Mouse (Mus musculus): Measurements from ENCODE around the gene Diras2.
A peak's percentile ranks its signal among the peaks of the same experiment; 100 is the strongest.

Diras2 gene

DNA sequence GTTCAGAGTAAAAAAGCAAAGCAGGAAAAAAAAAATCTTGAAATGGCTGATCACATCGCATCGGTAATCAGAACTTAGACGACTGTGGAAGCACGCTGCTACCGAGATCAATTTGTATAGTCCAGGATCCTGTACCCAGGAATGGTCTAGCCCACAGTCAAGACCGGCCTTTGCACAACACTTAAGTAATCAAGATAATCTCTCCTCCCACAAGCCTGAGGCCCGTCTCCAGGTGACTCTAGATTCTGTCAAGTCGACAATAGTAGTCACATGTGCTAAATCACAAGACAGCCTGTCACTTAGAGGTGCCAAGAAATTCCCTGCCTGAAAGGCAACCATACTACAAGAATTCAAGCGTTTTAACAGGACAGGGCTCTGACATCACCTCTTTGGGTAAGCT lies at the start of gene Diras2:
TSS of gene Diras2 (minus strand) at position 159 of the 400 bp plus-strand sequence.
- no peak for DNase-seq

DNA sequence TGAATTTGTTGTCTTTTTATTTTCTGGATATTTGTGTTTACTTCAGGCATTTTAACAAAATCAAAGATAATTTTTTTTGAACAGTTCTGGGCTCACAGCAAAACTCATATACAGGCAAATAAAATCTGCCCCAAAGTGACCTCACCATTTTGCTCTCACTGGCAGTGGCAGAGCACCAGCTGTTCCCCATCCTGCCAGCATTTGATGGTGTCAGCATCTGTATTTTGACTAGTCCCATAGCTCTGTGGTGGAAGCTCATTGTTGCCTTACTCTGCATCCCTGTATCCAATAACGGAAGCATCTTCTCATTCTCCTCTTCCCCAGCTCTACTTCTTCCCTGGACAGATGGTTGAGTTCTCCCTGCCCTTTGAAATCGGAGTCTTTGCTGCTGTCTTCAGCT lies 47.7 kb upstream of the Diras2 start:
- no peak for DNase-seq

DNA sequence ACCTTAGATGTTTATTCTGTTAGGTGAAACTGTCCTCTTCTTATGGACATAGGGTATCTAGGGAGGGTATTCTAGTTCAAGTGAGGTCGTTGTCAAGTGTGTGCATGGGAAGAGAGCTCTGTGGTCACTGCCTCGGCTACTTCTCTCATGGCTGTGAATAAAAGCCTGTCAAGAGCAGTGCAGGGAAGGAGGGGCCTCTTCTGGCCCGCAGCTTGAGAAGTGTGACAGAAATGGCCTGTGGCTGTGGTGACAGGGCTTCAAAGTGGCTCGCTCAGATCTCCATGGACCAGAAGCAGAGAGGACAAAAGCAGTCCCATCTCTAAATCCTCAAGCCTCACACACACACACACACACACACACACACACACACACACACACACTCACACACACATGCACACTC lies 46.9 kb upstream of the Diras2 start:
- DNase-seq = peak; percentile 36

DNA sequence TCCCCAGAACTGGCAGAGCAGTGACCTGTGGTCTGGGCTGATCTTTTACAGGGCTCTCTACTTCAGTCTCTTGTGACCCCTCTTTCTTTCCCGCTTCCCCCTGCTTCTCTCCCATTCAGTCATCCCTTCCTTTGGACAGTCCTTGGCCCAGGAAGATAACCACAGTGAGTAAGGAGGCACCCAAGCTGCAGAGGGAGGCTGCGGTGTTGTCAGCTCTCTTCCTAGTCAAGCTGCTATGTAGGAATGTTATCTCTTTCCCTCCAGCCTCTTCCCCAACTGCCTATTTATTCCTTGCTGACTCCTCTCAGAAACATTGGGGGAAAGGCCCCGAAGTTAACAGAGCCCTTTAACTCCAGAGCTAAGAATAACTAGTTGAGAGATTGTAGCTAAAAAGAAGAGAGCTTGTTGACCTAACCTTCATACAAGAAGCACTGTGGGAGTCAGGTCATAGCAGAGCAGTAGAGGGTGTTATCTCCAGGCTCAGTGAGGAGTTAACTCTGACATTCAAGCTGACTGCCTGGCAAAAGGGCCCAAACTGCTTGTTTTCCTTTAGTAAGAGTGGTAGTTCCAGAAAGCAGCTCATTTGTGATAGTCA lies 46.3 kb upstream of the Diras2 start:
- DNase-seq = no peak

DNA sequence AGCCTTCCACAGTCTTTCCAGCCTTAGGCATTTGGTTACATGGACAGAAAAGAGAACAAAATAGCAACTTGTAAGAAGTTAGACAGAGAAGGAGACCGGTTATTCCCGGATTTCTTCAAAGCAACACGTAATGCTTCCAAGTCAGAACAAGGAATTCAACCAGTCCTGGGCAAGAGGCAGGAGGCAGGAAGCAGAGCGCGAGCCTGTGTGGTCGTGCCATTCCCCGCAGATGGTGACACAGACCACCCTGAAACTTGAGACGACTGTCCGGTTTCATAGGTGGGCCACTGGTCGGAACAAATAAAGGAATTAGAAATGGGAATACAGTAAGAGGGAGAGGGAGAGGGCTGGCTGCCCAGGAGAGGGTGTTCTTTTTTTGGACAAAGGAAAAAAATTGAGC lies 45.8 kb upstream of the Diras2 start:
- peak; percentile 43 for DNase-seq

DNA sequence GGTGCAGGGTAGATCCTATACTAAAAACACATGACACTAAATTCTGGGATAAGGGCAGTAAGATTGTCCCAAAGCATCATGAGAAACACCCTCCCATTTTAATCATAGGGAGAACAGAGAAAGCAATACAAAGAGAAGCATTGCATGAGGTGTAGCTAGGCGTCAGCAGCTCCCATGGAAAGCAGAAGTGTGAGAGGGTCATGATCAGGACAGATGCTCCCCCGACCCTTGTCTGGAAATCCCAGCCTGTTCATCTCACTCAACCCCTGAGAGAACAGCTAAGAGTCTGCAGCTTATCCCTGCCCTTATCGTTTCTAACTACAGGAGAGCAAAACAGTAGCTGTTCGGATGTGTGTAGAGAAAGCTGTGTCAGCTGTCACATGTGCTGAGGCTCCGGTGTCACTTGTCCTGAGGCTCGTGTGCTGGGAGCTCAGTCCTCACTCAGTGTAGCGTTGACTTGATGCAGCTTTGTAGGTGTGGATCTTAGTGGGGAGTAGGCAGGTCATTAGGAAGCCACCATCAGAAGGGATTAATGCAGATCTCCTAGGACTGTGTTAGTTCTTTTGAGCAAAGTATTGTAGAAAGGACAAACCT lies 45.0 kb upstream of the Diras2 start:
- peak; percentile 13 for DNase-seq

GRCm38 (mm10) chr13:52575483-52575882 lies 44.4 kb upstream of the Diras2 start:
- DNase-seq = no peak

GRCm38 (mm10) chr13:52574311-52574710 lies 43.2 kb upstream of the Diras2 start:
- no peak for DNase-seq

DNA sequence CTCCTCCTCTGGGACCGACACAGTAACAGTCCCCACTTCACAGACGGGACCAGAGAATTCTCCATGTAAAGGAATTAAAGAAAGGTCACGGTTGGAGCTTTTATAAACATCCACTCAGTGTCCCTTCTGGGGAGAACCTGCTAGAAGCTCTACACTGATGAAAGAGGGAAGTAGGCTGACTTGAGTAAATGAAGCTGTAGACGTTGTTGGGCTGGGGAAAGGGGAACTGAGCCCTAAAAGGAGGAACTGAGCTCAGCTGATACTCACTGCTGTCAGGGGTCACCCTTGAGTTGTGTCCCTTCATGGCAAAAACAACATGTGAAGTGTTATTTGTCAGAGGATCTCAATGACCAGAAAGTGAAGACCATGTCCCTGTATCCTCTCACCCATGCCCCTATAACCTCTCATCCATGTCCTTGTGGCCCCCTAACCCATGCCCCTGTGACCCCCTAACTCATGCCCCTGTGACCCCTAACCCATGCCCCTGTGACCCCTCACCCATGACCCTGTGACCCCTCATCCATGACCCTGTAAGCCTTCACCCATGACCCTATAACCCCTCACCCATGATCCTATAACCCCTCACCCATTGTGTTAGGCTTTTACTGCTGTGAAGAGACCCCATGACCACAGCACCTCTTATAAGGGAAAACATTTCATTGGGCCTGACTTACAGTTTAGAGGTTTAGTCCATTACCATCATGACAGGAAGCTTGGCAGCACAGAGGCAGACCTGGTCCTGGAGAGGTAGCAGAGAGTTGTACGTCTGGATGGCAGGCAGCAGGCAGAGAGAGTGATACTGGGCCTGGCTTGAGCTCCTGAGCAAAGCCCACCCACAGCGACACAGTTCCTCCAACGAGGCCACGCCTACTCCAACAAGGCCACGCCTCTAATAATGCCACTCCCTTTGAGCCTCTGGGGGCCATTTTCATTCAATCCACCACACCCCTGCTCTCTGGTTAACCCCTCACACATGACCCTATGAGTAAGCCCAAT lies 41.7 kb upstream of the Diras2 start:
- no peak for DNase-seq

- DNase-seq = no peak
These were observed 40.7 kb upstream of the Diras2 start for GRCm38 (mm10) chr13:52571591-52572384.

DNA sequence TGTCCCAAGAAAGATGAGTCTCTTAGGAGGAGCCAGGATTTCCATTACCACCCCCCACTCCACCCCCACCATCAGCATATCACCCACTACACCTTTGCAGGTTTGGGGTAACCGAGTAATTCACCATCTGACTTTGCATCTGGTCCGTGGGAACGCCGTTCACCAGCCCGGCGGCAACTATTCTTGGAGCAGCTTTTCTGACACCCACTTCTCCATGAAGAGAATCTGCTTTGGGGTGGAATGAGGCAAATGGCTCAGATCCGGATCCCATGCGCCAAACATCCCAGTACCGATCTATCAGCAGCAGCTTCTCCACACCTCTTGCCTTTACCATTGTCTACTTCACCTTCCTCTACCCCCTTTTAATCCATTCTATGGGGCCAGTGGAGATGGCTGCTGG lies 39.2 kb upstream of the Diras2 start:
- DNase-seq = no peak

- peak; percentile 17 for DNase-seq
These were observed 38.2 kb upstream of the Diras2 start for GRCm38 (mm10) chr13:52569194-52569769.

GRCm38 (mm10) chr13:52566777-52567176 lies 35.7 kb upstream of the Diras2 start:
- no peak for DNase-seq

DNA sequence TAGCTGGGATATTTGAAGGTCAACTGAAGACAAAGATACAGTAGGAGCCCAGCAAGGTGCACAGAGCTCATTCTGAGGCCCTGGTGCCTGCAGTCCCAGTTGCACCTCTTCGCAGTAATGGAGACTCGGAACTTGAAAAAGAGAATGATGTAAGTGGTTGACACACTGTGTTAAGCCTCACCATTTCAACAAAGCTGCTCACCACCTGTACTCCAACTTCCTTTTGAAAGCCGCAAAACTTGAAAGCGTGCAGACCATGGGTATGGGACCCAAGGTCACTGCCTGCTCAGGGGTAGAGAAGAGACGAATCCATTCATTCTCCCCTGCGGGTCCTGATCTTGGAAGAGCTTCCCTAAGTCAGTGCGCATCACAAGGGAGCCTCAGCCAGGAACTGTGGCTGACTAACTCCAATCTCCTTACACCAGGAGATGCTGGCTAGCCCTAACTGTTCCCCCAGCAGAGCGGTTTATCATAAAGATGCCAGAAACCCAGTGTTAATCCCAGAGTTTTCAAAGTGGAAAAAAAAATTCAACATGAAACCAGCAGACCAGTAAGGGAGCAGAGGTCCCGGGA lies 35.2 kb upstream of the Diras2 start:
- DNase-seq = no peak

DNA sequence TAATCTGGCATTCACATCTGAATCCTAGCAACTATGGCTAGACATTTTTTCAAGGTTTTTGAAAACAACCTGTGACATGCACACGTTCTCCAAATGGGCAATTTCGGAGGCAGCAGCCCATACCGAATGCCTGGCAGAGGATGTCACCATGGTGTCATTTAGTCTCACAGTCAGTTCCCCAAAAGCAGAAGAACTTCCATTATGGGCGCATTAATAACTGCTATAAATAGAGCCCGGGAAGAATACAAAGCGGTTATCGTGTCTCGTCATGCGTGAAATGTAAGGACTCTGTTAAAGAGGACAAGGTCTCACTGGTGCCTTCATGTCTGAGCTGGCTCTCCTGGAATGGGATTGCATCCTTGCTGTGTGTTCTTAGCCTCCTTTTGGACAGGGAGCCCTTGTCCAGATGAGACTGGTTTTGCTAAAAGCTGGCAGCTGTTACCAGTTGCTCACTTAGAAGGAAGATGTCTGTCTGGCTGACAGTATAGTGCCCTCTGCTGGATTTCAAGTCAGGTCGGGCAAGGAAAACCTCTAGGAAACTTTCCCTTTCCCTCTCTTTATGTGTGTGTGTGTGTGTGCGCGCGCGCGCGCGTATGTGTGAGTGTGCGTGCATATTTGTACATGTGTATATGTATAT lies 34.1 kb upstream of the Diras2 start:
- peak; percentile 82 for DNase-seq

DNA sequence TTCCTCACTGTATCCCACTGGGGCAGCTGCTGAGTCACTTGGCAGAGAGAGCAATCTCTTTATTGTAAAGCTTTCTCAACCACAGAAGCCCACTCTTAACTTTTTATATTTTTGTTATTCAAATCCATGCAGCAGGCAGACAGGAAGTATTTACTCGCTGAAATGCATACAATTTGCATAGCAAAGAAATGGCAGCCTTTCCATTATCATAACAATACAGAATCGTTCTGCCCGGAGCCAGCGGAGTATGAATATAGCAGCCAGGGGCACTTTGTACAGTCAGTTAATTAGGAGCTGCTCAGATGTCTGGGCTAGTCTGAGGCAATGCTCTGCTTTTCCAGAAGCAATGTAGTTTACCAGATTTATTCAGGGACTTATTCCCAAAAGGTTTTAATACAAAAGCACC lies 31.1 kb upstream of the Diras2 start:
- DNase-seq = peak; percentile 64

GRCm38 (mm10) chr13:52561367-52562165 lies 30.5 kb upstream of the Diras2 start:
- DNase-seq = no peak

- no peak for DNase-seq
These were observed 26.3 kb upstream of the Diras2 start for GRCm38 (mm10) chr13:52557421-52557820.

DNA sequence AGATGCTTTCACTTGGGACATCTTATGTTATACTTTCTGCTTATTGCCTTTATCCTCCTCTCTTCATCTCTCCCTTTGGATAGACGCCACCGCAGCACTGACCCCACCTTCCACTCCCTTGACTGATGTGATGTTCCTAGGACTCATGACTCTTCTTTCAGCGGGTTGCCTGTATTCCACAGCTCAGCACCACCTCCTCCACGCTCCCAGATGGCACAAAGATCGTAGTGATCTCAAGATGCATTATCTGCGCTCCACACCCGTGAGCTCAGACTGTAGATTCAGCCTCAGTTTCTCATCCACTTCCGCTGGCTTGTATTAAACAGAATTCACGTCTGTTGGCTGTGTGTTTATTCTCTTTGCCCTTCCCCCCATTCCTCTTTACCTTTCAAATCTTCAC lies 23.6 kb upstream of the Diras2 start:
- no peak for DNase-seq

DNA sequence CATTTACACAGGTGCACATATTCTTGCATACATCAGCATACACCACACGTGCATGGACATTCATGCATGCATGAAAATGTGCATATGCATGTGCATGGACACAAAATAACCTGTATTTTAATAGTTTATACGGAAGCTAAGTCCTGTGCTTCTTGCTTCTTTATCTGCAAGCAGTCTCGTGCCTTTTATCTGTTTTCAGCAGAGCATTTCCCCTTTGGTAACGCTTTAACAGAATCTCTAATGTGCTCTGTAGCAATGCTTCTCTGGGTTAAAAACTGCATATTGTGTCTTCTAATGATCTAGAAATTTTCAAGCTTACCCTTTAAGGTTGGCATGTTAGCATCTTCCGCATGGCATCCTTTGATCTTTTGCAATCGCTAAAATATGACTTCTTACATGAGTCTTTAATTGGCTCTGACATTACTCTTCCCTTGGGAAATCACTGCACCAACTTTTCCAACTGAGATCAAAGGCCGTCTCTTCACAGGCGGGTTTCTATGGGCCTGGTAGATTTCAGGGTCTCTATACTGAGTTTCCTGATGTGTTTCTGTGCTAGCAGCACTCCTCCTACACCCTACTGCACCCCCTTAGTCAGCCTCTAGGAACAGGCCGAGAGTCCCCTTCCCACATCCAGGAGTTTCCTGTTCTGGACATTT lies 21.9 kb upstream of the Diras2 start:
- DNase-seq = no peak

Data from retina, postnatal 1 day (tissue).